Mouse (Mus musculus) T-helper 2 cell (primary cell): ENCODE measurements around the gene Nckap5.

Experiments used
- in situ Hi-C: fragments of 300-600 bp; cut with MboI, MseI; formaldehyde crosslinking; loops from one replicate; pipeline ENCODE4 v1.15.1; 2025; ENCODE audit warnings: high pct_unique_total_duplicates

The Nckap5 gene

GRCm38 (mm10) chr1:126765506-126766170 lies 65.0 kb downstream of the Nckap5 start:
- in situ Hi-C loops, result no loop called here

DNA sequence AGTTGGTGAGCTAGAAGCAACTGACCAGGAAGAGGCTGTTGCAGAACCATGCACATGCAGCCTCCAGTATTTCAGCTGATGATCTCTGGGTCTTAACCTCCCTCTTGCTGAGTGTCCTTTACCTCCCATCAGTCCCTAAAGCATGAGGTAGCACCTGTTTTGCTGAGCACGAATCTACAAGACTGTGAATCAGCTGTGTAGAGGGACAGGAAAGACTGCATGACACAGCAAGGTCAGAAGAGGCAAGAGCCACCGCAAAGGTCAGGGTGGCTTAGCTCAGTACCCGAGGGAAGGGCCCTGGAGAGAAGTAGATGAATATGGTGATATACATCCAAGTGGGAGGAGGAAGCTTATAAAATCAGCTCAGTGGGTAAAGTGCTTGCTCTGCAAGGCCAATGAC lies 66.4 kb downstream of the Nckap5 start:
- in situ Hi-C loops, result no loop called here

DNA sequence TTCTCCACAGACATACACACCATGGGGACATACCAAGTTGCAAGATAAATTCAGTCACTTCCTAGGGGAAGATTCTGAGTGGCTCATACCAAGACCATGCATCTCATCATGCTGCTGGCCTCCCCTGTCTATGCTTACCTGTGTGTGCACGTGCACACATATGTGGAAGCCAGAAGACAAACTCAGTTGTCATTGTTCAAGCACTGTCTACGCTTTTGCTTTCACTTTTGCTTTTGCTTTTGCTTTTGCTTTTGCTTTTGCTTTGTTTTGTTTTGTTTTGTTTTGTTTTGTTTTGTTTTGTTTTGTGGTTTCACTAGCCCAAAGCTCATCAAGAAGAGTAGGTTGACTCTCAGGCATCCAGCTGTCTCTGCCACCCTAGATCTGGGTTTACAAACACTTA lies 67.4 kb downstream of the Nckap5 start:
- in situ Hi-C loops, result no loop called here

DNA sequence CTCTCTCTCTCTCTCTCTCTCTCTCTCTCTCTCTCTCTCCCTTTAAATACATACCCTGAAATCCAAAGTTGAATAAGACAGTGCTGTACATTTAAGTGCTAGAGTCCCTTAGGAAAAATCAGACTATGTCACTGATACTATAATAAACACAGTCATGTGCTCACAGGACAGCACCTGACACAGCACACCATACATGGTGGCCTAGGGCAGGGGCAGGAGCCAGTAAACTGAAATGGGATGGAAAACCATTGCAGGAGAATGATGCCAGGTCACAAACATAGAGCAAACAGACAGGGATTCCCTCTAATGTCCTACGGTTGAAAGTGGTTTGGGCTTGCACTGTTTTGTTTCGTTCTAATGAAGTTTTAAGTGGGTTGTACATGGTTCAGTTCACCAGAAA lies 70.2 kb downstream of the Nckap5 start:
- in situ Hi-C loops, result no loop called here

- in situ Hi-C loops, result no loop called here
Measured at GRCm38 (mm10) chr1:126755682-126756081, 74.9 kb downstream of the Nckap5 start.

- in situ Hi-C loops, result no loop called here
Measured at GRCm38 (mm10) chr1:126753611-126754010, 77.0 kb downstream of the Nckap5 start.

- in situ Hi-C loops, result no loop called here
Measured at GRCm38 (mm10) chr1:126752247-126753037, 78.2 kb downstream of the Nckap5 start.

GRCm38 (mm10) chr1:126751137-126751536 lies 79.5 kb downstream of the Nckap5 start:
- in situ Hi-C loops, result no loop called here

DNA sequence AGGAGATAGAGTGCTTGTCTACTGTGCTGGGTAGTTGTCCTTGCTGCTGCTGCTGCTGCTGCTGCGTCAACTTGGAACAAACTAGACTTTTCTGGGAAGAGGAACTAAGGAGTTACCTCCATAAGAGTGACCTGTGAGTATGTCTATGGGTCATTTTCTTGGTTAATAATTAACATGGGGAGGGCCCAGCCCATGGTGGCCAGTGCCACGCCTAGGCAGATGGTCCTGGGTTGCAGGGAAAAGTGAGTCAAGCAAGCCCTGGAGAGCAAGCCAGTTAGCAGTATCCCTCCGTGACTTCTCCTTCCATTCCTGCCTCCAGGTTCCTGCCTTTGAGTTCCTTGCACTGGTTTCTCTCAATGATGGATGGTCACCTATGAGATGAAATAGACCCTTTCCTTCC lies 80.4 kb downstream of the Nckap5 start:
- in situ Hi-C loops, result no loop called here

- in situ Hi-C loops, result loop anchor here (25.0 kb wide), 2 partner anchors 1186 to 1889 kb away; partner anchors contain the start of gene Slc35f5
Measured at GRCm38 (mm10) chr1:126747914-126748313, 82.7 kb downstream of the Nckap5 start.

DNA sequence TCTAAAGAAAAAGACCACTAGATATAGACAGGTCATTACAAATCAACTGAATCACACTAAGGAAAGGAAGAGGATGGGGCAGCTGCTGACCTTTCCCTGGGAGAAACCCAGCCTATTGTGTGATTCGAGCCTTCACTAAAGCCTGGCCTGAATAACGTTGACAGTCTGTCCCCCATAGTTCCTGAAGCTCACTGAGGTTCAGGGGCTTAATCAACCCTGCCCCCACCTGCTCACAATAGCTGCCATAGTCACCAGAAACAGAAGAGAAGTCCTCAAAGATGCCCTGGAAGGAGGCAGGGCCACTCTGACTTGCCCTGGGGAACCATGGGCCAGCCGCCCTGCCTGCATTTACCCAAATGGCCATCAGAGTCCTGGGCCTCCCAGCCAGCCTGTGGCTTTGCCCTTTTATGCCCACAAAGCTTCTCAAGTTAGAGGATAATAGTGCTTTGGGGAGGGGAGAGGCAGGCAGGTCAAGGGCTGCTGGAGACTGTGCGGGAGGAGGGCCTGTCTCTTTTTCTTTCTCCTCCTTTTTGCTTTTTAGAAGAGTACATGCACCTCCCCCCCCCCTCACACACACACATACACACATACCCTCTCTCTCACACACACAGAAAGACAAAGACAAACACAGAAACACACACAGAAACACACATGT lies 85.0 kb downstream of the Nckap5 start:
- in situ Hi-C loops, result loop anchor here (25.0 kb wide), 2 partner anchors 1183 to 1892 kb away; partner anchors contain the start of gene Slc35f5

- in situ Hi-C loops, result loop anchor here (5.0 to 25.0 kb wide), 3 partner anchors 83 to 1893 kb away; partner anchors contain the start of gene Slc35f5
Measured at GRCm38 (mm10) chr1:126744631-126745305, 85.8 kb downstream of the Nckap5 start.

DNA sequence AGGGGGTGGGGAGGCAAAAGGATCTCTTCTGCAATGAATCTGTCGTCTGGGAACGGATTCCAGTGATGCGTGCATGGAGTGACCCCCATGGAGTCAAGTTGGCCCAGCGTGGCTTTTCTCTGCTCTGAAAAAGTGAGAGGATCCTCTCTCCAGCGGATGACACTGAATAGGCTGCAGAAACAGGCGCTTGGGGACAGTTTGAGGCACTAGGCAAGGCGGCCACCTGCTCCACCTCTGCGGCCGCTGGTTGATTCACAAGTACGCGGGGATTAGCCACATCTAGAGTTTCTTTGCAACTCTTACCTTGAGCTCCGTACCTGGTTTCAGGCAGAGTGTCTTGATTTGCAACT lies 92.3 kb downstream of the Nckap5 start:
- in situ Hi-C loops, result loop anchor here (25.0 kb wide), 2 partner anchors 1176 to 1899 kb away; partner anchors contain the start of gene Slc35f5

- in situ Hi-C loops, result loop anchor here (25.0 kb wide), 2 partner anchors 1175 to 1900 kb away; partner anchors contain the start of gene Slc35f5
Measured at GRCm38 (mm10) chr1:126737554-126738290, 92.9 kb downstream of the Nckap5 start.

DNA sequence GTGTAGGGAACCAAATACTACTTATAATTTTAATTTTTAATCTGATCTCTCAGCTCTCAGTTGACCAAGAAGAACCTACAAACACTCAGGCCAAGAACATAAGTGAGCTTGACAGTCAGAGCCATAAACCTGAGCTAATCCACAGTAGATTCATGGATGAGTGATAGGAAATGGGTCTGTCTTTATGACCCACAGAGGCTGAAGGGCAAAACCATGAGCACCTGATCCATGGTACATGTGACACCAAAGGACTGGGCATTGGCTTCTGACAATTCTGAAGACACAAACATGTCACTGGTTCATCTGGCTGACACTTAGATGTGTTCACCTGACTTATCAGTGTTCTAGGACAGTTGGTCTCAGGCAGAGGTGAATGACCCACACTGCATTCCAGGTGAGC lies 98.9 kb downstream of the Nckap5 start:
- in situ Hi-C loops, result loop anchor here (5.0 to 25.0 kb wide), 3 partner anchors 39 to 1906 kb away; partner anchors contain the start of gene Slc35f5

DNA sequence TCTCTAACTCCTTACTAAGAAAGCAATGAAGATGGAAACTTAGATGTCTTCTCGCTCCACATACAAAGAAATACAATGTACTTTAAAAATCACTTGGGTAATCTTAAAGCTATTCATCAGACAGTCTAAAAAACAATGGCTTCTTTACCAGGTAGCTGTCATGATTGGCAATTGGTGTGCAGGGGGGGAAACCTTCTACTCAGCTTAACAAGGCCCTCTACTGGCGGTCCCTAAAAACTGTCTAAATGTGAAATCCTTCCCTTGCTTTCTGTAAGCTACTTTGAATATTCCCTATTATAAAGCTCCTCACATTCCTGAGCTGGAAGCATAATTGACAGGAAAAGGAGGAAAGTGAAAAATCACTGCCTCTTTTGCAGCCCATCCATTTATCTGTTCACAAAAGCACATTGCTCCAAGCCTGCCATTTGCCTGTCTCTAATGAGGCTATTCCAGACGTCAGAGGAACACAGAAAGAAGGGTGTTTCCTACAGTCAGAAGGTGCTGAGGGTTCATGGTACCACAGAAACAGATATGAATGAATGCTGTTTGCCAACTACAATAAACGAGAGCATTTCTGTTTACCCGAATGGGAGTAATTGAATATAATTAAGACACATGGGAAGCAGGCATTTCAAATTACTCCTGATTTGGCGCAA lies 104.1 kb downstream of the Nckap5 start:
- in situ Hi-C loops, result loop anchor here (25.0 kb wide), 2 partner anchors 1164 to 1911 kb away; partner anchors contain the start of gene Slc35f5

DNA sequence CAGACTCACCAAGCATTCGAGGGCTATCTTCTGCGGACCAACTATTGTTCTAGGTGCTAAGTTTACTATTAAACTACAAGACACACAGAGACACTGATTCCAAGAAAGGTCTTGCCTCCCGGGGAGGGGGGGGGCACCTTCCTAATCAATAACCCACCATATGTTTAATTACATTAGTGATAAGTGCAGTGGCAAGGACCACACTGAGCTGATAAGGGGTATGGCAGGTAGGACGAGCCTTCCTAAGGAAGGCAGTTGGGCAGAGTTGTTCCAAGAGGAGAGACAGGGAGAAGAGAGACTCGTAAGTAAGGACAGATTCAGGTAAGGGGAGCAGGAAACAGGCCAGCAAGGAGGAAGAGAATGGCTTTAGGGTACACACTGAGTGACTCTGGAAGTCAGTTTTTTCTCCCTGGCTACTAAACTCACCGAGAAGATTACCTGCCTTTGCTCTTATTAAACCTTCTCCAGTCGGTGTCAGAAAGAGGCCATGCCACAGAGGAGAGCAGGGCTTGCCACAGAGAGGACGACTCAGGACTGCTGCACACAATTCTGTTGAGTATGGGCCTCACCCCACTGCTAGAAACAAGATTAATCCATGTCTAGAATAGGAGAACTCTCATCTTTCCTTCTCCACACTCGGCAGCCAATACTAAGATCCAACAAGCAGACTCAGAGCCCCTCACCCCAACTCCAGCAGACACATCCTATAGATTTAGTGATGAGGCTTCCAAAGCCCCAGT lies 104.8 kb downstream of the Nckap5 start:
- in situ Hi-C loops, result loop anchor here (25.0 kb wide), 2 partner anchors 1163 to 1912 kb away; partner anchors contain the start of gene Slc35f5

GRCm38 (mm10) chr1:126721917-126722316 lies 108.7 kb downstream of the Nckap5 start:
- in situ Hi-C loops, result no loop called here

DNA sequence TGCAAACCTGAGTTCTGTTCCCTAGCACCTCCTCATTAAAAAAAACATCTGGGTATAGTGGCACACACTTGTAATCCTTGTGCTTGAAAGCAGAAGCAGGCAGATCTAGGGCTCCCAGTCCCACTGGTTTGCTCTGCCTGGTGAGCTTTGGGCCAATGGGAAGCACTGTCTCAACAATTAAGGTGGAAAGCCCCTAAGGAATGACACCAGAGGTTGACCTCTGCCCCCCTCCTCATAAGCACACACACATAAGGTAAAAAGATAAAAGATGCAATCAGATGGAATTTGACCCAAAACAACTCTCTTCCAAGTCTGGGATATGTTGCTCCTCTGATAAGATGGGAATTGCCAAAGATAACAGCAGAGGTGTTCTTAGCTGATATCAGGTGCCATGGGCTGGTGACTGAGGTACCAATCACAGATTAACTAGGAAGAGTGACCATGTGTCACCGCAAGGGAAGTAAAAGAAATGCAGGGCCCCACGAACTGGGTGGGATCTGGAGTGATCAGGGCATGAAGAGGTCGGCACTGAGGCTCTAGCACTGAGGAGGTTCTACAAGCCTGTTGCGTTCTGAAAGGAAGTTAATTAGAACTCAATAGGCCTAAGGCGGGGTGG lies 110.8 kb downstream of the Nckap5 start:
- in situ Hi-C loops, result no loop called here
